Mouse (Mus musculus) MEL (cell line): ENCODE data around the gene Otop3. TPM values are rescaled to one million over a fixed set of nuclear protein-coding genes. Genes with fewer than 3 reads are reported as not detected.
A peak's percentile ranks its signal among the peaks of the same experiment; 100 is the strongest.

ENCODE experiments used
- DNase-seq: peaks from one replicate; pipeline ENCODE4 v3.0.0; 2011; ENCODE audit warnings: low read depth, low spot score
- H3K27ac ChIP-seq: 2 replicates; pipeline ENCODE4 v1.5.1; 2012; ENCODE audit warnings: low read depth, mild to moderate bottlenecking, control low read depth, low read length, moderate library complexity; ENCODE audit not compliant: control insufficient read depth
- H3K27me3 ChIP-seq, 2 experiments: fragments of 150-350 bp in 1 of 2; sonication (generic) in 1 of 2; 2 replicates each; pipeline ENCODE4 v1.6.1; 2012; ENCODE audit warnings: low read length in 2 of 2, mild to moderate bottlenecking in 2 of 2, improper control_type of control experiment in 1 of 2, moderate library complexity in 1 of 2; ENCODE audit not compliant: insufficient read depth in 2 of 2, control insufficient read depth in 1 of 2
- H3K36me3 ChIP-seq, 2 experiments: 2 replicates each; pipeline ENCODE4 v1.6.1; 2012 to 2014; ENCODE audit warnings: low read length in 2 of 2, improper control_type of control experiment in 1 of 2, inconsistent platforms in 1 of 2, mild to moderate bottlenecking in 1 of 2; ENCODE audit not compliant: insufficient read depth in 2 of 2, control insufficient read depth in 1 of 2
- H3K4me1 ChIP-seq, 2 experiments: fragments of 150-350 bp in 1 of 2; sonication (generic) in 1 of 2; 2 replicates each; pipeline ENCODE4 v1.6.1; 2012; ENCODE audit warnings: low read length in 2 of 2, improper control_type of control experiment in 1 of 2, mild to moderate bottlenecking in 1 of 2; ENCODE audit not compliant: insufficient read depth in 2 of 2, control insufficient read depth in 1 of 2
- H3K4me3 ChIP-seq, 2 experiments: fragments of 150-350 bp in 1 of 2; sonication (generic) in 1 of 2; 2 replicates each; pipeline ENCODE4 v1.5.1; 2012; ENCODE audit warnings: low read depth in 2 of 2, low read length in 2 of 2, mild to moderate bottlenecking in 2 of 2, moderate library complexity in 2 of 2, control low read depth in 1 of 2, improper control_type of control experiment in 1 of 2; ENCODE audit not compliant: control insufficient read depth in 1 of 2, insufficient read depth in 1 of 2
- H3K79me2 ChIP-seq: 2 replicates; pipeline ENCODE4 v1.6.1; 2012; ENCODE audit warnings: mild to moderate bottlenecking, low read length, moderate library complexity; ENCODE audit not compliant: control insufficient read depth, poor library complexity, insufficient read depth
- H3K9ac ChIP-seq: 2 replicates; pipeline ENCODE4 v1.6.1; 2012; ENCODE audit warnings: low read depth, mild to moderate bottlenecking, control low read depth, low read length, moderate library complexity; ENCODE audit not compliant: control insufficient read depth, poor library complexity, severe bottlenecking
- H3K9me3 ChIP-seq: fragments of 150-350 bp; sonication (generic); replicated peaks from 2 replicates; pipeline ENCODE4 v1.6.1; 2012; ENCODE audit warnings: mild to moderate bottlenecking, low read length, improper control_type of control experiment, moderate library complexity; ENCODE audit not compliant: insufficient read depth
- ELF1 ChIP-seq: IDR thresholded peaks from 2 replicates; pipeline ENCODE4 v1.6.1; 2014; ENCODE audit warnings: low read depth, mild to moderate bottlenecking, inconsistent platforms, low read length, improper control_type of control experiment, moderate library complexity
- GABPA ChIP-seq: IDR thresholded peaks from 2 replicates; pipeline ENCODE4 v1.6.1; 2012; ENCODE audit warnings: low read depth, mild to moderate bottlenecking, inconsistent platforms, low read length, improper control_type of control experiment, moderate library complexity
- GATA1 ChIP-seq: IDR thresholded peaks from 2 replicates; pipeline ENCODE4 v1.6.1; 2011; ENCODE audit warnings: low read depth, low read length, improper control_type of control experiment
- HCFC1 ChIP-seq: IDR thresholded peaks from 2 replicates; pipeline ENCODE4 v1.6.1; 2012; ENCODE audit warnings: low read depth, mild to moderate bottlenecking, inconsistent platforms, low read length, improper control_type of control experiment, moderate library complexity
- JUND ChIP-seq: IDR thresholded peaks from 2 replicates; pipeline ENCODE4 v1.6.1; 2011; ENCODE audit warnings: low read depth, mild to moderate bottlenecking, improper control_type of control experiment, low read length
- MXI1 ChIP-seq: IDR thresholded peaks from 2 replicates; pipeline ENCODE4 v1.6.1; 2011; ENCODE audit warnings: mild to moderate bottlenecking, low read depth, low read length, improper control_type of control experiment
- NELFE ChIP-seq: IDR thresholded peaks from 2 replicates; pipeline ENCODE4 v1.6.1; 2011; ENCODE audit warnings: low read depth, low read length, improper control_type of control experiment
- POLR2A ChIP-seq, 2 experiments: IDR thresholded peaks; 2 replicates each; pipeline ENCODE4 v1.6.1; 2011 to 2012; ENCODE audit warnings: low read length in 2 of 2, mild to moderate bottlenecking in 2 of 2, control low read depth in 1 of 2, improper control_type of control experiment in 1 of 2, low read depth in 1 of 2, moderate library complexity in 1 of 2; ENCODE audit not compliant: control insufficient read depth in 1 of 2, insufficient read depth in 1 of 2, poor library complexity in 1 of 2
- POLR2AphosphoS2 ChIP-seq: IDR thresholded peaks from 2 replicates; pipeline ENCODE4 v1.6.1; 2011; ENCODE audit warnings: low read length, improper control_type of control experiment
- RAD21 ChIP-seq: IDR thresholded peaks from 2 replicates; pipeline ENCODE4 v1.6.1; 2011; ENCODE audit warnings: mild to moderate bottlenecking, low read depth, low read length, improper control_type of control experiment
- RCOR1 ChIP-seq: IDR thresholded peaks from 2 replicates; pipeline ENCODE4 v1.6.1; 2012; ENCODE audit warnings: low read depth, mild to moderate bottlenecking, inconsistent platforms, low read length, improper control_type of control experiment
- SIN3A ChIP-seq: IDR thresholded peaks from 2 replicates; pipeline ENCODE4 v1.6.1; 2012; ENCODE audit warnings: low read length, improper control_type of control experiment, inconsistent platforms
- SMC3 ChIP-seq: IDR thresholded peaks from 2 replicates; pipeline ENCODE4 v1.6.1; 2011; ENCODE audit warnings: low read depth, low read length, improper control_type of control experiment
- TAL1 ChIP-seq: IDR thresholded peaks from 2 replicates; pipeline ENCODE4 v1.6.1; 2012; ENCODE audit warnings: mild to moderate bottlenecking, inconsistent platforms, low read length, moderate library complexity, mixed read lengths
- TBP ChIP-seq: IDR thresholded peaks from 2 replicates; pipeline ENCODE4 v1.8.0; 2011; ENCODE audit warnings: low read depth, low read length, improper control_type of control experiment
- UBTF ChIP-seq: IDR thresholded peaks from 2 replicates; pipeline ENCODE4 v1.6.1; 2012; ENCODE audit warnings: low read depth, mild to moderate bottlenecking, inconsistent platforms, low read length, improper control_type of control experiment, moderate library complexity, borderline replicate concordance; ENCODE audit not compliant: insufficient read depth
- polyA plus RNA-seq, 2 experiments: library from polyadenylated mRNA; stranded (reverse) in 1 of 2; unstranded in 1 of 2; fragments of >175 nt in 1 of 2; fragments of >200 nt in 1 of 2; gene quantifications; 2 replicates each; pipeline versions ENCODE4 v1.2.1 to v1.2.4; 2012; ENCODE audit warnings: low replicate concordance in 2 of 2, low read depth in 1 of 2; ENCODE audit not compliant: insufficient read length in 2 of 2, insufficient read depth in 1 of 2, missing spikeins in 1 of 2
- total RNA-seq: library from RNA; depleted of rRNA; stranded (reverse); fragments of 300-350 nt; gene quantifications from 2 replicates; pipeline ENCODE4 v1.2.3, GENCODE M21; 2012

Otop3 gene
- total and polyA plus RNA-seq, 3 experiments, result not detected

DNA sequence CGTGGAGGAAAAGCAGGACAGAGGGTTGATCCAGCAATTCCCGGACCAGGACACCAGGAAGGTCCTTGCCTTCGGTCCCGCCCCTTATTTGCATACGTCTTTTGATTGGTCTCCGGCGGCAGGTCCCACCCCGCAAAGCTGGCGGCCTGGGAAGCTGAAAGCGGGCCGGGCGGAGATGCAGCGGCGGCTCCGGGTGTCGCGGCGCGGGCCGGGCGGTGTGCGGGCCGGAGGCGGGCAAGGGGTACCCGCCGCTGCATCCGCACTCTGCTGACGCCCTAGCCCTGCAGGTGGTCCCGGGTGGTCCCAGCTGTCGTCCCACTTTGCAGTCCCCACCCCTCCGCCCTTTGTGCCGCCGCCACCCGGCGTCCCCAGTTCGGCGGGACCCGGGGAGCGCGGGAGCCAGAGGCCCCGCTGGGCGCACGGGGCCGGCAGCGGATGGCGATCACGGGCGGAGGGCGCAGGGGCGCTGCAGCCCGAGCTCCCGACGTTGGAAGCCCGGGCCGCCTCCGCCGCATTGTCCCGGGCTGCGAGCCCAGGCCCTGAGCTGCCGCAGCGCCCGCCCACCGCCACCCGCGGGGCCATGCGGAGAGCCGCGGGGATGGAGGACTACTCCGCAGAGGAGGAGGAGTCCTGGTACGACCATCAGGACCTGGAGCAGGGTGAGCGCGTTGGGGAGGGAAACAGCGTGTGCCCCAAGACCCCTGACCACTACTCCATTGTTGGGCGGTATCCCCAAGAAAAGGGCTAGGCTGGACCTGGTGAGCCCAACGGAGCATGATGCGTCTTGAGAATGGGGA, 47.4 kb downstream of the Otop3 start, which contains the start of gene Cdr2l:
Gene Cdr2l, plus strand, starts transcription at position 174 of the 797 bp plus-strand sequence.
- peaks cover 4% of the 10 kb centered on the region; the same call in 1 of the 2 replicates for H3K79me2 ChIP-seq
- peak; percentile 86 for DNase-seq
- no peak for TF ChIP-seq JUND
- TF ChIP-seq HCFC1, result peak; percentile 47; the same call in 1 of the 2 replicates
- peak; percentile 46 for TF ChIP-seq NELFE
- TF ChIP-seq RCOR1, result no peak
- TF ChIP-seq RAD21, result no peak
- peak; percentile 50; the same call in 1 of the 2 replicates for TF ChIP-seq SIN3A
- no peak for TF ChIP-seq GABPA
- no peak for TF ChIP-seq TAL1
- TF ChIP-seq POLR2AphosphoS2, result peak; percentile 33; the same call in 1 of the 2 replicates
- peak; percentile 36; the same call in 1 of the 2 replicates for TF ChIP-seq ELF1
- TF ChIP-seq POLR2A (IDR thresholded peaks at IDR 0.05; ENCODE audit: control insufficient read depth in 1 of 2, insufficient read depth in 1 of 2, low read depth in 1 of 2, low read length in 2 of 2, poor library complexity in 1 of 2), result peak; percentile 58 to 72; a peak in 3 of 4 replicates
- peak; percentile 76; the same call in 1 of the 2 replicates for TF ChIP-seq UBTF
- 0 out of 2 replicates have a peak, but pooled peaks have one; percentile 10 for TF ChIP-seq TBP
- TF ChIP-seq MXI1, result peak; percentile 69
- TF ChIP-seq, all 39 proteins: peak for 9
- peaks cover 10 to 23% of the 10 kb centered on the region in 2 experiments; a peak in 3 of 4 replicates for H3K4me1 ChIP-seq
- H3K9ac ChIP-seq, result peak within 1 kb of the TSS; percentile 83
- peak within 1 kb of the TSS; percentile 84 to 88 for H3K4me3 ChIP-seq
- peaks cover 0 to 11% of the 10 kb centered on the region in 2 experiments; a peak in 2 of 4 replicates for H3K36me3 ChIP-seq
- no peaks in the 10 kb centered on the region for H3K9me3 ChIP-seq
- H3K27ac ChIP-seq, result no peak within 1 kb of the TSS
- H3K27me3 ChIP-seq, result no peaks in the 10 kb centered on the region

DNA sequence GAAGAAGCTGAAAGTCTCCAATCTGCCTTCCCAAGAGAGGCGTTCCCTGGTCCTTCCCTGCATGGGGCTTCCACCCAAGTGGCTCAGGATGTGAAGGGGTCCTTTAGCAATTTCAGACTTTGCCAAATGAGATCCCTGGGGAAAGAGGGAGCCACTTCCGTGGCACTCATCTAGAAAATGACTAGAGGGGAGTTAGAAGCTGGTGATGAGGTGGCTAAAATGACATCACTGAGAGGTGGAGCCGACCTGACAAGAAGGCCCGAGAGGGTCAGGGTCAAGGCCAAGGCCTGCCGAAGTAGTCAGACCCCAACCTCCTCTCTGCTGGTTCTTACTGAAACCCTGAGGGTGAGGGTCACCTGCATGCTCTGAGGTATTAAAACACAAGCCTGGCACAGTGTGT, 48.4 kb downstream of the Otop3 start:
- Histone ChIP-seq H3K9me3 (no peaks in the 10 kb centered on the region), H3K27me3 (no peaks in the 10 kb centered on the region), H3K79me2 (peaks cover 4% of the 10 kb centered on the region; the same call in 1 of the 2 replicates), H3K4me3 (peak overlapping the region; percentile 84 to 88), H3K36me3 (peaks cover 0 to 9% of the 10 kb centered on the region in 2 experiments; a peak in 2 of 4 replicates), H3K9ac (peak overlapping the region; percentile 83; the same call in 1 of the 2 replicates), H3K27ac (no peak overlapping the region), H3K4me1 (peaks cover 8 to 22% of the 10 kb centered on the region in 2 experiments; a peak in 3 of 4 replicates)
- DNase-seq, result peak; percentile 32
- no peak for TF ChIP-seq GATA1
- no peak for TF ChIP-seq SMC3
- TF ChIP-seq RCOR1, result no peak
- no peak for TF ChIP-seq JUND
